Mouse (Mus musculus) left cerebral cortex, postnatal 36 days (tissue): ENCODE data around the gene Rnf222. TPM values are rescaled to one million over a fixed set of nuclear protein-coding genes. Genes with fewer than 3 reads are reported as not detected.

ENCODE experiments used
- total RNA-seq, 2 experiments: library from RNA; stranded (reverse); gene quantifications; 2 replicates each; pipeline ENCODE4 v1.2.3; 2021

The Rnf222 gene
- total RNA-seq, 2 experiments from 2014 or later: not detected

Other genes starting within 250 kb of the Rnf222 start
- 100 to 1,000 TPM; 198 to 218 TPM for gene Myh10, start 197.0 kb upstream of the Rnf222 start, total RNA-seq
- gene Ndel1, start 16.7 kb upstream of the Rnf222 start, total RNA-seq: 100 to 1,000 TPM; 104 to 106 TPM
- 100 to 1,000 TPM; 695 to 749 TPM for gene Rpl26, start 13.0 kb downstream of the Rnf222 start, total RNA-seq
- gene Odf4, start 38.5 kb downstream of the Rnf222 start, total RNA-seq: under 1 TPM; 0.47 to 0.70 TPM
- gene Arhgef15, start 68.9 kb downstream of the Rnf222 start, total RNA-seq: 10 to 100 TPM; 16.5 to 26.9 TPM
- 1 to 10 TPM; 5.7 to 6.1 TPM for gene Slc25a35, start 79.6 kb downstream of the Rnf222 start, total RNA-seq
- gene Rangrf, start 86.6 kb downstream of the Rnf222 start, total RNA-seq: 10 to 100 TPM; 13.7 to 18.6 TPM
- 10 to 100 TPM; 16.1 to 24.2 TPM for gene Pfas, start 119.9 kb downstream of the Rnf222 start, total RNA-seq
- gene Ctc1, start 127.4 kb downstream of the Rnf222 start, total RNA-seq: 10 to 100 TPM; 38.1 to 40.5 TPM
- gene Aurkb, start 157.1 kb downstream of the Rnf222 start, total RNA-seq: 1 to 10 TPM in 1 of 2 experiments, under 1 TPM in 1; 0.43 to 1.1 TPM
- 10 to 100 TPM; 30.7 to 38.4 TPM for gene Borcs6, start 171.2 kb downstream of the Rnf222 start, total RNA-seq
- 10 to 100 TPM; 19.5 to 20.5 TPM for gene Tmem107, start 182.3 kb downstream of the Rnf222 start, total RNA-seq
- 1,000 to 10,000 TPM; 1,090 to 1,186 TPM for gene Vamp2, start 199.9 kb downstream of the Rnf222 start, total RNA-seq
- 100 to 1,000 TPM; 106 to 122 TPM for gene Per1, start 206.7 kb downstream of the Rnf222 start, total RNA-seq
- gene Hes7, start 231.9 kb downstream of the Rnf222 start, total RNA-seq: 1 to 10 TPM in 1 of 2 experiments, under 1 TPM in 1; 0.79 to 1.3 TPM
- under 1 TPM; 0.52 to 0.75 TPM for gene 9130213A22Rik, start 234.0 kb downstream of the Rnf222 start, total RNA-seq
- gene Aloxe3, start 237.3 kb downstream of the Rnf222 start, total RNA-seq: 1 to 10 TPM; 4.3 to 6.8 TPM